Mouse (Mus musculus): Measurements from ENCODE around the gene Nsd2.

- TF ChIP-seq CHD2 (IDR thresholded peaks at IDR 0.05; ENCODE audit: low read depth, low read length) (no peak), MAFK (IDR thresholded peaks at IDR 0.05; ENCODE audit: insufficient read depth, low read depth, low read length) (no peak), ZNF384 (IDR thresholded peaks at IDR 0.05; ENCODE audit: low read depth, low read length) (no peak), ZC3H11A (IDR thresholded peaks at IDR 0.05; ENCODE audit: borderline replicate concordance, low read depth, low read length) (no peak)
These were observed 22.0 kb downstream of the Nsd2 start for GRCm38 (mm10) chr5:33842549-33842948.

Data from ES-E14 (cell line).